Comparison of ENCODE assay signal across 8 mouse cellular contexts in genomic region chr3:97227259-97228005, GRCm38 (mm10).
DNase-seq lines count a peak whose midpoint lies in the region; ATAC-seq and TF ChIP-seq lines count a peak whose summit lies in the region.

No protein-coding gene starts in this region.

- peaks cover 27% of the 10 kb centered on the region for H3K4me1 ChIP-seq in hindbrain, postnatal 0 days (ENCODE audit: insufficient read depth, low read length)

- H3K27ac ChIP-seq in hindbrain, postnatal 0 days = peak overlapping the region; percentile 83
- peak overlapping the region; percentile 92 for H3K27ac ChIP-seq in left cerebral cortex, adult 2 months

- no peaks in the 10 kb centered on the region for H3K9me3 ChIP-seq in hindbrain, postnatal 0 days (ENCODE audit: low read length)

- peak; percentile 91 for DNase-seq in T-cell, adult 2 months (ENCODE audit: low spot score)
- peak; percentile 82 to 90 for DNase-seq in cerebellum, postnatal 36 days
- DNase-seq in gastrocnemius, adult 18-20 months (ENCODE audit: low spot score) = peak; percentile 93
- peak; percentile 96 for DNase-seq in hindbrain, postnatal 0 days (ENCODE audit: low spot score)
- peak; percentile 89 to 92 for DNase-seq in left cerebral cortex, adult 2 months (ENCODE audit: extremely low spot score in 1 of 2, low spot score in 2 of 2)
- peak; percentile 91 for DNase-seq in right cerebral cortex, adult 2 months (ENCODE audit: low spot score in 2 of 2)
- peak; percentile 96 for DNase-seq in urinary bladder, postnatal 14 days (ENCODE audit: low spot score)

- 1% methylated on average over 27 of the region's 79 CpGs for WGBS in hindbrain, postnatal 0 days

- no peaks in the 10 kb centered on the region for H3K27me3 ChIP-seq in hindbrain, postnatal 0 days (ENCODE audit: insufficient read depth, low read length)

- peak overlapping the region; percentile 92 for H3K4me3 ChIP-seq in hindbrain, postnatal 0 days (ENCODE audit: low read length)
- peak overlapping the region; percentile 52 for H3K4me3 ChIP-seq in left cerebral cortex, adult 2 months

- peak; percentile 95 for ATAC-seq in hindbrain, postnatal 0 days
- peak; percentile 85 for ATAC-seq in megakaryocyte, adult 5-6 weeks (ENCODE audit: poor library complexity, severe bottlenecking)

- H3K9ac ChIP-seq in hindbrain, postnatal 0 days (replicated peaks; ENCODE audit: low read length) = peak overlapping the region; percentile 92

- H3K36me3 ChIP-seq in hindbrain, postnatal 0 days (ENCODE audit: insufficient read depth, low read length) = no peaks in the 10 kb centered on the region

- TF ChIP-seq CTCF in hindbrain, postnatal 0 days (IDR thresholded peaks at IDR 0.05; ENCODE audit: low read depth) = no peak; the same call in 1 of the 2 replicates
- no peak; the same call in none of the 2 replicates for TF ChIP-seq CTCF in left cerebral cortex, adult 2 months (IDR thresholded peaks at IDR 0.05)

- H3K4me2 ChIP-seq in hindbrain, postnatal 0 days (ENCODE audit: low read depth, low read length) = peak overlapping the region; percentile 74

- intact Hi-C loops in left cerebral cortex, adult 2 months (cut with DNase I) = loop anchor here (1.0 to 2.0 kb wide), 2 partner anchors 69 to 71 kb away; partner anchors contain the start of gene Acp6

Comparison
In these comparisons a context has a peak if more than half of its experiments do, and no peak if none do; other contexts are left out.
1. Peak in every context shown above with its lines: DNase-seq, ATAC-seq, H3K4me3 ChIP-seq and H3K27ac ChIP-seq.